ENCODE assay signal across 8 mouse cellular contexts in genomic region chr1:127348642-127349341, GRCm38 (mm10).
A peak's percentile ranks its signal among the peaks of the same experiment; 100 is the strongest.
DNase-seq lines count a peak whose midpoint lies in the region; ATAC-seq lines count a peak whose summit lies in the region.

No protein-coding gene starts in this region.

- no peak overlapping the region for H3K9ac ChIP-seq in hindbrain, embryonic 15.5 days
- no peak overlapping the region for H3K9ac ChIP-seq in heart, embryonic 11.5 days (ENCODE audit: low read depth, low read length)
- no peak overlapping the region for H3K9ac ChIP-seq in neural tube, embryonic 14.5 days (replicated peaks; ENCODE audit: low read depth, low read length)

- WGBS in hindbrain, embryonic 15.5 days, result 67% methylated on average over 9 of the region's 9 CpGs
- 89% methylated on average over 9 of the region's 9 CpGs for WGBS in hindbrain, embryonic 10.5 days
- WGBS in heart, embryonic 11.5 days (ENCODE audit: insufficient replicate concordance), result 45% methylated on average over 9 of the region's 9 CpGs
- WGBS in neural tube, embryonic 14.5 days, result 50% methylated on average over 9 of the region's 9 CpGs

- no peaks in the 10 kb centered on the region for H3K4me1 ChIP-seq in hindbrain, embryonic 15.5 days (replicated peaks)
- peaks cover 23% of the 10 kb centered on the region for H3K4me1 ChIP-seq in hindbrain, embryonic 10.5 days (replicated peaks)
- H3K4me1 ChIP-seq in heart, embryonic 11.5 days (ENCODE audit: control insufficient read depth, insufficient read depth, low read length), result peaks cover 59% of the 10 kb centered on the region
- peaks cover 5% of the 10 kb centered on the region; the same call in 1 of the 2 replicates for H3K4me1 ChIP-seq in neural tube, embryonic 14.5 days (ENCODE audit: control insufficient read depth, insufficient read depth, low read length)

- no peaks in the 10 kb centered on the region for H3K9me3 ChIP-seq in hindbrain, embryonic 15.5 days
- H3K9me3 ChIP-seq in hindbrain, embryonic 10.5 days, result no peaks in the 10 kb centered on the region
- H3K9me3 ChIP-seq in heart, embryonic 11.5 days (replicated peaks; ENCODE audit: control insufficient read depth, low read length), result no peaks in the 10 kb centered on the region
- no peaks in the 10 kb centered on the region for H3K9me3 ChIP-seq in neural tube, embryonic 14.5 days (ENCODE audit: control insufficient read depth, low read length)

- H3K27me3 ChIP-seq in hindbrain, embryonic 15.5 days, result no peaks in the 10 kb centered on the region
- H3K27me3 ChIP-seq in hindbrain, embryonic 10.5 days (ENCODE audit: insufficient read depth, poor library complexity, severe bottlenecking), result no peaks in the 10 kb centered on the region
- no peaks in the 10 kb centered on the region for H3K27me3 ChIP-seq in heart, embryonic 11.5 days (ENCODE audit: control insufficient read depth, insufficient read depth, low read length)
- H3K27me3 ChIP-seq in neural tube, embryonic 14.5 days (ENCODE audit: control insufficient read depth, insufficient read depth, low read length), result no peaks in the 10 kb centered on the region

- DNase-seq in hindbrain, embryonic 10.5 days (ENCODE audit: low spot score), result no peak
- peak; percentile 19 for DNase-seq in right cerebral cortex, postnatal 4 days
- no peak for DNase-seq in right cerebral cortex, adult 18-20 months
- no peak for DNase-seq in thymus, postnatal 14 days
- DNase-seq in kidney, adult 11 months, result no peak

- no peak overlapping the region for H3K4me3 ChIP-seq in hindbrain, embryonic 15.5 days
- no peak overlapping the region for H3K4me3 ChIP-seq in hindbrain, embryonic 10.5 days
- no peak overlapping the region for H3K4me3 ChIP-seq in heart, embryonic 11.5 days (ENCODE audit: low read depth, low read length)
- H3K4me3 ChIP-seq in neural tube, embryonic 14.5 days (ENCODE audit: low read depth, low read length), result no peak overlapping the region

- no peak overlapping the region for H3K27ac ChIP-seq in hindbrain, embryonic 15.5 days (replicated peaks)
- H3K27ac ChIP-seq in hindbrain, embryonic 10.5 days, result no peak overlapping the region
- H3K27ac ChIP-seq in heart, embryonic 11.5 days (ENCODE audit: low read depth, low read length), result peak overlapping the region; percentile 47
- no peak overlapping the region; the same call in 1 of the 2 replicates for H3K27ac ChIP-seq in neural tube, embryonic 14.5 days (ENCODE audit: low read depth, low read length)

- ATAC-seq in hindbrain, embryonic 15.5 days (ENCODE audit: low FRiP score, low read depth), result peak; percentile 62; the same call in 1 of the 2 replicates
- peak; percentile 28; the same call in 1 of the 2 replicates for ATAC-seq in heart, embryonic 11.5 days (replicated peaks; ENCODE audit: insufficient number of reproducible peaks, low FRiP score, low TSS enrichment)
- ATAC-seq in neural tube, embryonic 14.5 days (ENCODE audit: low read depth), result peak; percentile 94

- no peaks in the 10 kb centered on the region for H3K36me3 ChIP-seq in hindbrain, embryonic 15.5 days
- no peaks in the 10 kb centered on the region for H3K36me3 ChIP-seq in hindbrain, embryonic 10.5 days
- no peaks in the 10 kb centered on the region for H3K36me3 ChIP-seq in heart, embryonic 11.5 days (ENCODE audit: control insufficient read depth, insufficient read depth, low read length)
- H3K36me3 ChIP-seq in neural tube, embryonic 14.5 days (ENCODE audit: control insufficient read depth, insufficient read depth, low read length), result no peaks in the 10 kb centered on the region

- no peak overlapping the region for H3K4me2 ChIP-seq in hindbrain, embryonic 15.5 days
- no peak overlapping the region for H3K4me2 ChIP-seq in heart, embryonic 11.5 days
- H3K4me2 ChIP-seq in neural tube, embryonic 14.5 days (ENCODE audit: low read depth, low read length), result no peak overlapping the region

Comparison
In these comparisons a context has a peak if more than half of its experiments do, and no peak if none do; other contexts are left out.
1. ATAC-seq: peak in every context shown above with its lines; median percentile 94 in neural tube, embryonic 14.5 days; 62 in hindbrain, embryonic 15.5 days; 28 in heart, embryonic 11.5 days.